8 mouse cellular contexts compared by ENCODE assay signal in genomic region chr8:22124220-22125152, GRCm38 (mm10). TPM values are rescaled to one million over a fixed set of nuclear protein-coding genes. Genes with fewer than 3 reads are reported as not detected.
A peak's percentile ranks its signal among the peaks of the same experiment; 100 is the strongest.
DNase-seq lines count a peak whose midpoint lies in the region; ATAC-seq and TF ChIP-seq lines count a peak whose summit lies in the region.

Gene Nek5 (minus strand): TSS chr8:22125053.

- no peaks in the 10 kb centered on the region for H3K27me3 ChIP-seq in heart, embryonic 14.5 days (ENCODE audit: control insufficient read depth, insufficient read depth, low read length)
- no peaks in the 10 kb centered on the region for H3K27me3 ChIP-seq in kidney, embryonic 16.5 days (ENCODE audit: insufficient read depth, low read length)

- in situ Hi-C loops in ES-E14 (cut with MboI; ENCODE audit: low sequenced_read_pairs in 2 of 2, unreplicated experiment in 2 of 2) = loop anchor here in 1 of 2 experiments (10.0 kb wide), 1 partner anchor 130 kb away; no protein-coding TSS in a partner anchor

- H3K36me3 ChIP-seq in ES-E14 (ENCODE audit: control insufficient read depth, insufficient read depth, low read length, poor library complexity, severe bottlenecking) = no peaks in the 10 kb centered on the region; the same call in 1 of the 2 replicates
- peaks cover 24% of the 10 kb centered on the region for H3K36me3 ChIP-seq in heart, embryonic 14.5 days (ENCODE audit: control insufficient read depth, insufficient read depth, low read length)
- no peaks in the 10 kb centered on the region for H3K36me3 ChIP-seq in kidney, embryonic 16.5 days (ENCODE audit: insufficient read depth, low read length)

- WGBS in heart, embryonic 14.5 days = 2% methylated on average over 29 of the region's 29 CpGs
- 2% methylated on average over 29 of the region's 29 CpGs for WGBS in kidney, embryonic 16.5 days

- no peak within 1 kb of the TSS for H3K27ac ChIP-seq in ES-E14 (ENCODE audit: insufficient read depth, low read depth, low read length, poor library complexity, severe bottlenecking)
- H3K27ac ChIP-seq in heart, embryonic 14.5 days (replicated peaks in 1 of 2; ENCODE audit: control insufficient read depth in 1 of 2, insufficient read depth in 1 of 2, low read depth in 2 of 2, low read length in 2 of 2) = no peak within 1 kb of the TSS
- H3K27ac ChIP-seq in kidney, embryonic 16.5 days (ENCODE audit: low read length) = 0 out of 2 replicates have a peak within 1 kb of the TSS, but pooled peaks have one; percentile 35

- peak within 1 kb of the TSS; percentile 53 for H3K9ac ChIP-seq in ES-E14 (ENCODE audit: insufficient read depth, low read depth, low read length, poor library complexity, severe bottlenecking)
- peak within 1 kb of the TSS; percentile 67 for H3K9ac ChIP-seq in heart, embryonic 14.5 days (ENCODE audit: low read length)
- H3K9ac ChIP-seq in kidney, embryonic 16.5 days (replicated peaks; ENCODE audit: low read length) = peak within 1 kb of the TSS; percentile 49

- H3K4me2 ChIP-seq in heart, embryonic 14.5 days (ENCODE audit: low read length) = peak within 1 kb of the TSS; percentile 91
- peak within 1 kb of the TSS; percentile 75 for H3K4me2 ChIP-seq in kidney, embryonic 16.5 days (replicated peaks; ENCODE audit: low read depth, low read length)

- DNase-seq in 3T3-L1 (ENCODE audit: low read depth, low spot score) (peak; percentile 10), ES-E14 (ENCODE audit: low read depth, low spot score) (peak; percentile 82)
- DNase-seq in embryo, embryonic 10.5 days (ENCODE audit: low spot score) = peak; percentile 85
- DNase-seq in lung, postnatal 25 days (ENCODE audit: low spot score) = peak; percentile 28
- peak; percentile 74 for DNase-seq in retina, embryonic 14.5 days (ENCODE audit: low spot score)
- no peak for DNase-seq in cerebellum, adult 11-12 months

- no peaks in the 10 kb centered on the region for H3K9me3 ChIP-seq in ES-E14 (ENCODE audit: control insufficient read depth, insufficient read depth, low read depth, low read length)
- H3K9me3 ChIP-seq in heart, embryonic 14.5 days (ENCODE audit: control insufficient read depth, low read length) = no peaks in the 10 kb centered on the region
- no peaks in the 10 kb centered on the region for H3K9me3 ChIP-seq in kidney, embryonic 16.5 days (ENCODE audit: low read length)

- H3K4me3 ChIP-seq in ES-E14 (ENCODE audit: insufficient read depth in 1 of 2, low read depth in 1 of 2, low read length in 2 of 2, poor library complexity in 1 of 2, severe bottlenecking in 1 of 2) = peak within 1 kb of the TSS; percentile 59 to 79
- H3K4me3 ChIP-seq in heart, embryonic 14.5 days (ENCODE audit: control insufficient read depth in 1 of 2, insufficient read depth in 1 of 2, low read depth in 1 of 2, low read length in 2 of 2) = peak within 1 kb of the TSS; percentile 47 to 67
- H3K4me3 ChIP-seq in kidney, embryonic 16.5 days (ENCODE audit: low read length) = peak within 1 kb of the TSS; percentile 46

- no peak; the same call in 1 of the 2 replicates for ATAC-seq in heart, embryonic 14.5 days (ENCODE audit: insufficient number of reproducible peaks, insufficient read depth, low FRiP score, low read depth)
- peak; percentile 93 for ATAC-seq in kidney, embryonic 16.5 days (ENCODE audit: low FRiP score, low TSS enrichment)

- H3K4me1 ChIP-seq in ES-E14 (ENCODE audit: control insufficient read depth in 2 of 2, insufficient read depth in 2 of 2, low read length in 2 of 2, poor library complexity in 1 of 2) = peaks cover 0 to 6% of the 10 kb centered on the region in 2 experiments; a peak in 2 of 4 replicates
- H3K4me1 ChIP-seq in heart, embryonic 14.5 days (ENCODE audit: control insufficient read depth in 2 of 2, insufficient read depth in 2 of 2, low read length in 2 of 2) = peaks cover 4% of the 10 kb centered on the region in 2 experiments; a peak in 2 of 4 replicates
- H3K4me1 ChIP-seq in kidney, embryonic 16.5 days (ENCODE audit: insufficient read depth, low read length) = no peaks in the 10 kb centered on the region; the same call in 1 of the 2 replicates

TF ChIP-seq in ES-E14, 5 proteins besides CTCF, POLR2A, EP300 and RAD21:
- TF ChIP-seq CHD2 (IDR thresholded peaks at IDR 0.05; ENCODE audit: low read depth, low read length) (no peak), ZC3H11A (IDR thresholded peaks at IDR 0.05; ENCODE audit: borderline replicate concordance, low read depth, low read length) (no peak), ZNF384 (IDR thresholded peaks at IDR 0.05; ENCODE audit: low read depth, low read length) (peak; percentile 83), HCFC1 (IDR thresholded peaks at IDR 0.05; ENCODE audit: borderline replicate concordance, insufficient read depth, low read length) (no peak), MAFK (IDR thresholded peaks at IDR 0.05; ENCODE audit: insufficient read depth, low read depth, low read length) (no peak)

RNA-seq across cellular contexts. Expression of gene Nek5, which starts in this region (rescaled TPM):
- total RNA-seq in ES-E14 (2012; rRNA removed) = not detected in 2 replicates
- 0.20 and 0.30 TPM in 2 replicates for polyA plus RNA-seq in heart, embryonic 14.5 days (2014; fragmentation: Nextera tagmentation; extraction: Ambion mirVana)
- 0.32 and 0.59 TPM in 2 replicates for polyA plus RNA-seq in kidney, embryonic 16.5 days (2015; fragmentation: Nextera tagmentation; extraction: Ambion mirVana)

Comparison
In these comparisons a context has a peak if more than half of its experiments do, and no peak if none do; other contexts are left out.
1. Peak in DNase-seq, H3K4me3 ChIP-seq and H3K9ac ChIP-seq in ES-E14; RNA of the gene not detected or under 1 TPM.
2. Peak in ATAC-seq, H3K4me3 ChIP-seq, H3K27ac ChIP-seq, H3K9ac ChIP-seq and H3K4me2 ChIP-seq in kidney, embryonic 16.5 days; RNA of the gene not detected or under 1 TPM.